24 mouse cellular contexts compared by ENCODE assay signal in genomic region chr6:140661111-140661510, GRCm38 (mm10). TPM values are rescaled to one million over a fixed set of nuclear protein-coding genes. Genes with fewer than 3 reads are reported as not detected.
DNase-seq lines count a peak whose midpoint lies in the region; ATAC-seq and TF ChIP-seq lines count a peak whose summit lies in the region.
"Had no signal": no experiment of that assay in that cellular context is flagged by ENCODE, and none has a peak within 500 bp of the region (broad histone marks: within the 10 kb centered on the region; RNA-seq: fewer than 3 reads in every experiment).

No protein-coding gene starts in this region.

- no peak overlapping the region for H3K27ac ChIP-seq in liver, embryonic 16.5 days (ENCODE audit: low read length)
- no peak overlapping the region for H3K27ac ChIP-seq in liver, embryonic 12.5 days
- H3K27ac ChIP-seq in forebrain, postnatal 0 days (ENCODE audit: low read depth, low read length) = no peak overlapping the region
- H3K27ac ChIP-seq: embryonic facial prominence, embryonic 15.5 days; hindbrain, embryonic 15.5 days; layer of hippocampus, adult 2 months; left cerebral cortex, adult 2 months; liver, embryonic 13.5 days; midbrain, embryonic 12.5 days had no signal

- no peaks in the 10 kb centered on the region for H3K36me3 ChIP-seq in liver, embryonic 16.5 days (ENCODE audit: control insufficient read depth, insufficient read depth)
- 0 out of 2 replicates have a peak, but pooled peaks cover 4% of the 10 kb centered on the region for H3K36me3 ChIP-seq in liver, embryonic 12.5 days
- H3K36me3 ChIP-seq in forebrain, postnatal 0 days (ENCODE audit: insufficient read depth) = no peaks in the 10 kb centered on the region
- H3K36me3 ChIP-seq: hindbrain, embryonic 15.5 days; liver, embryonic 13.5 days; midbrain, embryonic 12.5 days had no signal

- H3K4me1 ChIP-seq in liver, embryonic 16.5 days (ENCODE audit: control insufficient read depth, low read depth, low read length) = no peaks in the 10 kb centered on the region; the same call in 1 of the 2 replicates
- H3K4me1 ChIP-seq in liver, embryonic 12.5 days = no peaks in the 10 kb centered on the region
- no peaks in the 10 kb centered on the region; the same call in 1 of the 2 replicates for H3K4me1 ChIP-seq in forebrain, postnatal 0 days (ENCODE audit: insufficient read depth)
- H3K4me1 ChIP-seq: liver, embryonic 13.5 days; midbrain, embryonic 12.5 days had no signal

- H3K9me3 ChIP-seq in liver, embryonic 16.5 days (replicated peaks; ENCODE audit: control insufficient read depth, low read length) = no peaks in the 10 kb centered on the region
- H3K9me3 ChIP-seq in liver, embryonic 12.5 days (replicated peaks) = no peaks in the 10 kb centered on the region
- no peaks in the 10 kb centered on the region for H3K9me3 ChIP-seq in forebrain, postnatal 0 days (ENCODE audit: low read length)
- H3K9me3 ChIP-seq: embryonic facial prominence, embryonic 15.5 days; hindbrain, embryonic 15.5 days; liver, embryonic 13.5 days; midbrain, embryonic 12.5 days had no signal

- peak; percentile 66; the same call in 1 of the 2 replicates for ATAC-seq in liver, embryonic 16.5 days (ENCODE audit: low read depth)
- ATAC-seq in liver, embryonic 12.5 days = no peak
- peak; percentile 78 for ATAC-seq in forebrain, postnatal 0 days
- ATAC-seq: activated CD4-positive, CD25-positive, alpha-beta regulatory T cell, adult 4 months; Patski had no signal

- DNase-seq in heart, adult 11 months = peak; percentile 75
- no peak for DNase-seq in heart, postnatal 14 days
- DNase-seq in forebrain, postnatal 0 days = peak; percentile 65
- peak; percentile 14 for DNase-seq in skeletal muscle tissue, adult 2 months (ENCODE audit: low read depth, low spot score)
- DNase-seq in gastrocnemius, postnatal 25 days = no peak
- DNase-seq in embryo, embryonic 10 days (ENCODE audit: low spot score) = no peak
- DNase-seq: adrenal gland, postnatal 36 days; cerebellum, postnatal 10 days; embryo, embryonic 11 days; heart, postnatal 10 days; kidney, adult 18-20 months; kidney, postnatal 10 days; liver, embryonic 13.5 days; right cerebral cortex, postnatal 4 days; thymus, postnatal 25 days had no signal

- no peak overlapping the region for H3K9ac ChIP-seq in liver, embryonic 16.5 days (ENCODE audit: low read depth, low read length)
- H3K9ac ChIP-seq in liver, embryonic 12.5 days = no peak overlapping the region
- no peak overlapping the region for H3K9ac ChIP-seq in forebrain, postnatal 0 days
- H3K9ac ChIP-seq: embryonic facial prominence, embryonic 15.5 days; hindbrain, embryonic 15.5 days; liver, embryonic 13.5 days; midbrain, embryonic 12.5 days had no signal

- intact Hi-C loops in heart, postnatal 14 days (cut with DNase I) = no loop called here

- no peaks in the 10 kb centered on the region for H3K27me3 ChIP-seq in liver, embryonic 16.5 days (ENCODE audit: control insufficient read depth, insufficient read depth, low read depth, low read length)
- no peaks in the 10 kb centered on the region for H3K27me3 ChIP-seq in liver, embryonic 12.5 days (replicated peaks)
- no peaks in the 10 kb centered on the region for H3K27me3 ChIP-seq in forebrain, postnatal 0 days (ENCODE audit: insufficient read depth, low read length)
- H3K27me3 ChIP-seq: embryonic facial prominence, embryonic 15.5 days; hindbrain, embryonic 15.5 days; liver, embryonic 13.5 days; midbrain, embryonic 12.5 days; Patski had no signal

- H3K4me2 ChIP-seq in liver, embryonic 16.5 days (ENCODE audit: low read depth, low read length) = no peak overlapping the region
- no peak overlapping the region for H3K4me2 ChIP-seq in liver, embryonic 12.5 days
- no peak overlapping the region for H3K4me2 ChIP-seq in forebrain, postnatal 0 days (ENCODE audit: low read depth)
- H3K4me2 ChIP-seq: embryonic facial prominence, embryonic 15.5 days; hindbrain, embryonic 15.5 days; liver, embryonic 13.5 days; midbrain, embryonic 12.5 days had no signal

- no peak for TF ChIP-seq CTCF in forebrain, postnatal 0 days (IDR thresholded peaks at IDR 0.05; ENCODE audit: low read depth)

- 66% methylated on average over 10 of the region's 10 CpGs for WGBS in liver, embryonic 16.5 days (ENCODE audit: insufficient replicate concordance)
- 82% methylated on average over 10 of the region's 10 CpGs for WGBS in liver, embryonic 12.5 days (ENCODE audit: insufficient replicate concordance)
- WGBS in forebrain, postnatal 0 days = 72% methylated on average over 10 of the region's 10 CpGs

- H3K4me3 ChIP-seq in liver, embryonic 16.5 days (ENCODE audit: low read depth, low read length) = no peak overlapping the region
- no peak overlapping the region for H3K4me3 ChIP-seq in liver, embryonic 12.5 days
- no peak overlapping the region for H3K4me3 ChIP-seq in forebrain, postnatal 0 days (ENCODE audit: low read depth, low read length)
- H3K4me3 ChIP-seq: embryonic facial prominence, embryonic 15.5 days; hindbrain, embryonic 15.5 days; layer of hippocampus, adult 2 months; left cerebral cortex, adult 2 months; liver, embryonic 13.5 days; midbrain, embryonic 12.5 days had no signal

RNA-seq across cellular contexts. Expression of gene Aebp2, which starts 38.6 kb away (rescaled TPM):
- 10 to 100 TPM; 40.6 to 41.7 TPM for total RNA-seq in heart, postnatal 14 days (2021)
- 2.4 and 2.5 TPM in 2 replicates for polyA plus RNA-seq in liver, embryonic 16.5 days (2015; fragmentation: Nextera tagmentation; extraction: Ambion mirVana)
- polyA plus RNA-seq in liver, embryonic 12.5 days (2016; fragmentation: Nextera tagmentation; extraction: Ambion mirVana) = 6.1 and 6.5 TPM in 2 replicates
- 19.5 and 34.6 TPM in 2 replicates for total RNA-seq in forebrain, postnatal 0 days (2014; rRNA removed)
- 2.8 and 4.0 TPM in 2 replicates for polyA plus RNA-seq in forebrain, postnatal 0 days (2015; fragmentation: Nextera tagmentation; extraction: Ambion mirVana)
- 10 to 100 TPM; 29.2 to 30.3 TPM for total RNA-seq in gastrocnemius, postnatal 25 days (2021)

Comparison
In these comparisons a context has a peak if more than half of its experiments do, and no peak if none do; other contexts are left out.
1. DNase-seq: peak in heart, adult 11 months (single experiment), forebrain, postnatal 0 days (single experiment) and skeletal muscle tissue, adult 2 months (single experiment); none in heart, postnatal 14 days (0 of 2), gastrocnemius, postnatal 25 days (single experiment) and embryo, embryonic 10 days (single experiment).